Mouse (Mus musculus) ES-Bruce4 (cell line): ENCODE results near the gene Kiss1. TPM values are rescaled to one million over a fixed set of nuclear protein-coding genes. Genes with fewer than 3 reads are reported as not detected.

ENCODE experiments used
- H3K27ac ChIP-seq: 2 replicates; pipeline ENCODE4 v1.5.1; 2012; ENCODE audit warnings: low read length, inconsistent platforms; ENCODE audit not compliant: insufficient read depth
- H3K27me3 ChIP-seq: 2 replicates; pipeline ENCODE4 v1.6.1; 2012; ENCODE audit warnings: mild to moderate bottlenecking, low read length, inconsistent platforms; ENCODE audit not compliant: control insufficient read depth, poor library complexity, insufficient read depth, severe bottlenecking
- H3K36me3 ChIP-seq: 2 replicates; pipeline ENCODE4 v1.6.1; 2012; ENCODE audit warnings: inconsistent platforms, mild to moderate bottlenecking, low read length, moderate library complexity; ENCODE audit not compliant: control insufficient read depth, poor library complexity, insufficient read depth, severe bottlenecking
- H3K4me1 ChIP-seq: one replicate; pipeline ENCODE4 v1.8.1; 2011; ENCODE audit warnings: low read length; ENCODE audit not compliant: control insufficient read depth, insufficient read depth
- H3K4me3 ChIP-seq: 2 replicates; pipeline ENCODE4 v1.5.1; 2011; ENCODE audit warnings: low read depth, mild to moderate bottlenecking, low read length
- H3K9ac ChIP-seq: 2 replicates; pipeline ENCODE4 v1.6.1; 2012; ENCODE audit warnings: low read depth, mild to moderate bottlenecking, inconsistent platforms; ENCODE audit not compliant: poor library complexity, severe bottlenecking
- H3K9me3 ChIP-seq: replicated peaks from 2 replicates; pipeline ENCODE4 v1.6.1; 2012; ENCODE audit warnings: mild to moderate bottlenecking, low read length, inconsistent platforms; ENCODE audit not compliant: control insufficient read depth, poor library complexity, insufficient read depth, severe bottlenecking
- CTCF ChIP-seq: IDR thresholded peaks from one replicate; pipeline ENCODE4 v1.8.1; 2011; ENCODE audit warnings: low read depth, low read length
- EP300 ChIP-seq: IDR thresholded peaks from 2 replicates; pipeline ENCODE4 v1.6.1; 2011; ENCODE audit warnings: low read depth, low read length; ENCODE audit not compliant: insufficient read depth
- POLR2A ChIP-seq: IDR thresholded peaks from one replicate; pipeline ENCODE4 v1.8.1; 2011; ENCODE audit warnings: low read length; ENCODE audit not compliant: insufficient read depth
- polyA plus RNA-seq: library from polyadenylated mRNA; stranded (reverse); fragments of >200 nt; gene quantifications from 2 replicates; pipeline ENCODE4 v1.2.4, GENCODE M21; 2011; ENCODE audit warnings: low read depth; ENCODE audit not compliant: missing spikeins, insufficient read depth, insufficient read length

Gene Kiss1
- polyA plus RNA-seq, 1 experiment = not detected

DNA sequence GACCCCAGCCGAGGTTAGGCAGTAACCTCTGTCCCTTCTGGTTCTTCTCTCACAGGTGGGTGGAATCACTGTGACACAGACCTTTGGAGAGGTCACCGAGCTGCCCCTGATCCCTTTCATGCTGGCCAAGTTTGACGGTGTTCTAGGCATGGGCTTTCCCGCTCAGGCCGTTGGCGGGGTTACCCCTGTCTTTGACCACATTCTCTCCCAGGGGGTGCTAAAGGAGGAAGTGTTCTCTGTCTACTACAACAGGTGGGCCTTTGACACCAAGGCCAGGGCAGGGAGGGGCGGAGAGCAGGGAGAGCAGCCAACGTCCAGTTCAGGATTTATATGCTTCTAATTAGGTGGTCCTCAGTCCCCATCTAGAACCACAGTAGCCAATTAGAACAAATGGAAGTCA lies 34.7 kb downstream of the Kiss1 start:
- no peak overlapping the region for H3K4me3 ChIP-seq
- no peaks in the 10 kb centered on the region for H3K36me3 ChIP-seq
- no peak overlapping the region for H3K27ac ChIP-seq
- no peaks in the 10 kb centered on the region for H3K27me3 ChIP-seq
- no peaks in the 10 kb centered on the region for H3K9me3 ChIP-seq
- H3K4me1 ChIP-seq = no peaks in the 10 kb centered on the region
- no peak for TF ChIP-seq CTCF
- no peak for TF ChIP-seq POLR2A
- TF ChIP-seq EP300 = no peak
- no peak overlapping the region for H3K9ac ChIP-seq

DNA sequence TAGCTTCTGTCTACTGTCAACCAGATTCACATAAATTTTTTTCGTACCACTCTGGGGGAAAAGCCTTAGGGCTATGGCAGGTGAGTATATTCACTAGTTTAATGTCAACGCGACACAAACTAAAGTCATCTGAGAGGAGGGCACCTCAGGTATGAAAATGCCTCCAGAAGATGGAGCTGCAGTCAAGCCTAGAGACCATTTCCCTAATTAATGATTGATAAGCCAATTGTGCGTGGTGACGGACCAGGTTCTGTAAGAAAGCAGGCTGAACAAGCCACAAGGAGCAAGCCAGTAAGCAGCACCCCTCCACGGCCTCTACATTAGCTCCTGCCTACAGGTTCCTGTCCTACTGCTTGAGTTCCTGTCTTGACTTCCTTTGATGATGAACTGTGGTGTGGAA lies 39.3 kb downstream of the Kiss1 start:
- no peaks in the 10 kb centered on the region for H3K36me3 ChIP-seq
- no peak overlapping the region for H3K9ac ChIP-seq
- H3K27ac ChIP-seq = no peak overlapping the region
- TF ChIP-seq POLR2A (no peak), EP300 (no peak), CTCF (no peak)
- no peak overlapping the region for H3K4me3 ChIP-seq
- no peaks in the 10 kb centered on the region for H3K9me3 ChIP-seq
- H3K27me3 ChIP-seq = no peaks in the 10 kb centered on the region
- H3K4me1 ChIP-seq = peaks cover 4% of the 10 kb centered on the region

DNA sequence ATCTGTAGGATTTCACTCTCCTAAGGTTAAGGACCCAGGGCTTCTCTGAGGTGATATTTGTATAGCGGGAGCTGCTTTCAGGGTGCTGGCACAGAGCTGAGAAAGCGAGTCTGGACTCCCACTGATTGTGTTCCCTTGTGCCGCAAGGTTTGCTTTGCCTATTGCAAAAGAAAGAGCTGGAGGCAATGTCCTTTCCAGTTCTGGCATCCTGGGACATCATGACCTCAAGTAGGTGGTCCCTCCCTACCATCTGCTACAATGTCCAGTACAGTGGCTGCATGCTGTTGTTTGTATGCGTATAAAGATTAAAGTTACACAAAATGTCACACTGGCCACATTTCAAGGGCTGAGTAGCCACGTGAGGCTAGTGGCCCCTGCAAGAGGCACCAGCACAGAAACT lies 40.4 kb downstream of the Kiss1 start:
- no peak overlapping the region for H3K27ac ChIP-seq
- no peaks in the 10 kb centered on the region for H3K9me3 ChIP-seq
- no peaks in the 10 kb centered on the region for H3K27me3 ChIP-seq
- TF ChIP-seq CTCF (no peak), POLR2A (no peak), EP300 (no peak)
- no peaks in the 10 kb centered on the region for H3K36me3 ChIP-seq
- no peak overlapping the region for H3K4me3 ChIP-seq
- H3K9ac ChIP-seq = no peak overlapping the region
- peaks cover 4% of the 10 kb centered on the region for H3K4me1 ChIP-seq

DNA sequence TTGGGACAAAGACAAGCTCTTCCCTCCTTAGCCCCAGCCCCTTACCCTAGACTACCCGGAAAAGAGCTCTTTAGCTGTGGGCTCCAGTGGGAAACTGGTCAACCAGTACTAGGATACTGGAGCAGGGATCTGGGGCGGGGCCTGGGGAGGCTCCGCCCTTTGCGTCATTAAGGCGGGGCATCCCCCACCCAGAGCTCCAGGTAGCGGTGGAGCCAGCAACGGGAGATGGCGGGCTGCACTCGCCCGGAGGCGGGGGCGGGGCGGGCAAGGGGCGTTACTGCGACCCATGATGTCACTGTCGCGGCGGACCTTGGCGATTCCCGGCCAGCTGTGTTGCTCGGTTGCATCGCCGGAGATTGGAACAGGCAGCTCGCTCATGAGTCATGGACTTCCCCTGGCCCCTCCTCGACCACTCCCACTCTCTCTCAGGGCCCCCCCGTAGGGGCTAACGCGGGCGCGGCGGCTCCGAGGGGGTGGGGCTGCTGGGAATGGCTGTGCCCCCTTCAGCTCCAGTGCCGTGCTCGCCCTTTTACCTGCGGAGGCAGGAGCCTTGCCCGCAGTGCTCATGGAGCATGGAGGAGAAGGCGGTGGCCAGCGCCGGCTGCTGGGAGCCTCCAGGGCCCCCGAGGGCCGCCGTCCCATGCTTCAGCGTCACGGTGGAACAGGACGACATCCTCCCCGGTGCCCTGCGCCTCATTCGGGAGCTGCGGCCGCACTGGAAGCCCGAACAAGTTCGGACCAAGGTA lies 41.8 kb downstream of the Kiss1 start, which contains the start of gene Etnk2:
TSS of gene Etnk2 (plus strand) at position 297 of the 746 bp plus-strand sequence.
- Histone ChIP-seq H3K36me3 (no peaks in the 10 kb centered on the region), H3K27me3 (no peaks in the 10 kb centered on the region), H3K9ac (peak within 1 kb of the TSS; percentile 43), H3K27ac (no peak within 1 kb of the TSS), H3K4me3 (peak within 1 kb of the TSS; percentile 60), H3K4me1 (peaks cover 4% of the 10 kb centered on the region), H3K9me3 (no peaks in the 10 kb centered on the region)
- TF ChIP-seq CTCF = no peak
- TF ChIP-seq EP300 = 0 out of 2 replicates have a peak, but pooled peaks have one; percentile 27

DNA sequence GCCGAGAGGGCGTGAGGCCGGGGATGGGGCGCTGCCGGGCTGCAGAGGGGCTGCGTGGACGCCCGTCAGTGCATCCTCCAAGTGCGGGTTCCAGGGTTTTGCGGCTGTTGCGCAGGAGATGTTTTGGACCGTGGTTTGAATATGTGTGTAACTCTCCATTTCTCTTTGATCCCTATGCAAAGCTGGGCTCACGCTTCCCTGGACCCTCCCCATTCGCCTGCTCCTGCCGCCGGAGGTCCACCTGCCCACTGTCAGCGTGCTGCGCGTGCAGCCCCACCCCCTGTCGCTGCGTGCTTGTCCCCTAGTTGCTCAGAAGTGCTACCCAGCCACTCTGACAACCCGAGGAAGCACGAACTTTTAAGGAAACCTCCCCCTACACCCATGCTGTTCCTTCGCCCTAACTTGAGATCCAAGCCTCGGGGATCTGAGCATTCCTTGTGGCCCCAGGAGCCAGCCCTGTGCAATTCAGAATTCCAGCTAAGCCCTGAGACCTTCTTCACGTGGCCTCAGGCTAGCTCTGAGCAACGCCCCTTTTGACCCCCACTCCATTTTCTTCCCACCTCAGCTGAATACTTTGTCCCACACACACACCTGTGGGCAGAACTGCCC lies 42.5 kb downstream of the Kiss1 start:
- Histone ChIP-seq H3K27ac (no peak overlapping the region), H3K9me3 (no peaks in the 10 kb centered on the region), H3K36me3 (no peaks in the 10 kb centered on the region), H3K9ac (peak overlapping the region; percentile 43), H3K4me3 (peak overlapping the region; percentile 60), H3K27me3 (no peaks in the 10 kb centered on the region), H3K4me1 (peaks cover 8% of the 10 kb centered on the region)
- TF ChIP-seq POLR2A = no peak
- TF ChIP-seq CTCF = no peak
- TF ChIP-seq EP300 = no peak

DNA sequence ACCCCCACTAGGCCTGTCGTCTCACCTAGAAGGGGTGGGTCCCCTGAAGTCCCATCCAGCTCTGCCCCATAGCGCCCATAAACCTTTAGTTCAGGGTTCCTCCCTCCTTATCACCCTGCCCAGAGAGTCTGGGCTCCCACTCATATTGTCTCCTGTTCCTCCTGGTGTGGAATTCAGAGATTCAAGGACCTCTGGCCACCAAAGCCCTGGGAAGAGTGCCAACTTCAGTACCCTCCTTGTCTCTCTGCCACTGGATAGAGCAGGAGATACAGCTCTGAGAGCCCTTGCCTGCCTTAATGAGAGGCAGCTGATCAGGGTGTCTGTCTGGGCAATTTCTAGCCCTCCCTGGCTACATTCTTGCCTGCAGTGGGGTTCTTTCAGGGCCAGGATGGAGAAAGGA lies 43.2 kb downstream of the Kiss1 start:
- TF ChIP-seq POLR2A (no peak), EP300 (no peak), CTCF (no peak)
- H3K4me3 ChIP-seq = no peak overlapping the region
- no peak overlapping the region for H3K27ac ChIP-seq
- H3K9me3 ChIP-seq = no peaks in the 10 kb centered on the region
- no peak overlapping the region for H3K9ac ChIP-seq
- H3K4me1 ChIP-seq = peaks cover 8% of the 10 kb centered on the region
- H3K36me3 ChIP-seq = no peaks in the 10 kb centered on the region
- no peaks in the 10 kb centered on the region for H3K27me3 ChIP-seq
